Mouse (Mus musculus) spleen, adult 2 months (tissue): ENCODE data around the gene Rnft2.
A peak's percentile ranks its signal among the peaks of the same experiment; 100 is the strongest.

ENCODE experiments used
- CTCF ChIP-seq: fragments of 200-500 bp; IDR thresholded peaks from 2 replicates; pipeline ENCODE4 v1.5.1; 2011; ENCODE audit warnings: mild to moderate bottlenecking, inconsistent platforms; ENCODE audit not compliant: insufficient read depth, insufficient read length, insufficient replicate concordance; ENCODE audit errors: extremely low read depth
- POLR2A ChIP-seq: fragments of 200-500 bp; IDR thresholded peaks from 2 replicates; pipeline ENCODE4 v1.6.1; 2011; ENCODE audit warnings: low read depth, low read length, inconsistent platforms

- TF ChIP-seq CTCF = peak; percentile 22; the same call in 1 of the 2 replicates
- TF ChIP-seq POLR2A = no peak
Measured at GRCm38 (mm10) chr5:118266309-118266708, 21.4 kb upstream of the Rnft2 start.
